Comparison of ENCODE assay signal across 9 mouse cellular contexts in the genomic region with DNA sequence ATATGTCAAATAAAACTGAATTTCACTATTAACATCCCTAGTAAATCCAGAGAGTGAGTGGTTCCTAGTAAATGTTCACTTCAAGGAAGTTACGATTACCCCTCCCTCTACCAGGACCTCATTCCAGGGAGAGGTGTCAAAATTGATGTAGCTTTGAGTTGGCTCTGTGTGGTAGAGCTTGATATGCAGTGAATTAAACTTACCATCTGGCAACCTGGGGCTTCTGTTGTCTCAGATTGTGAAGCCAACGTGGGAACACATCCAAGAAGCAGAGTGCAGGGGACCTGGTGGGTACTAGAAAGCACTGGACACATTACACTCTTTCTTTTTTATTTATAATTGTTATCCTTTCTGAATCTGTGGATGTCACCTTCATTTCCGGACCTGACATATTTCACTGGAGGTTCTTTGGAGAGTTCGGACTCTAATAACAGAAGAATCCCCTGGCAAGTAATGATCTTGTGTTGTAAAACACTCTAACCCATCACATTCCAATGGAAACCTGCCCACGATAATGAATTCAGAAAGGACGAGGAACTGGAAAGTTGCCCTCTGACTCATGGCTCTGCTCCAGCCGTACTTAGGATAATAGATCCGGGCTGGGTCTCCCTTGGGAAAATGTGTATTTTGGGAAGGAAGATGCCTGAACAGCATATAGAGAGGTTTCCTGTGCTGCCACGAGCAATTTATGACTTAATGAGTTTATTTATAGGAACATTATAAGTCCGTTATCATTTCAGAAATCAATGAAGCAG.
DNase-seq lines count a peak whose midpoint lies in the region; ATAC-seq and TF ChIP-seq lines count a peak whose summit lies in the region.
"Had no signal": no experiment of that assay in that cellular context is flagged by ENCODE, and none has a peak within 500 bp of the region (broad histone marks: within the 10 kb centered on the region; RNA-seq: fewer than 3 reads in every experiment).

No protein-coding gene starts in this region.

- H3K9ac ChIP-seq in heart, adult 2 months (ENCODE audit: low read depth, low read length) = no peak overlapping the region
- no peak overlapping the region for H3K9ac ChIP-seq in intestine, embryonic 15.5 days

- TF ChIP-seq CTCF in heart, adult 2 months (IDR thresholded peaks at IDR 0.05) = no peak
- TF ChIP-seq CTCF in Patski (IDR thresholded peaks at IDR 0.05) = no peak

- CTCF ChIA-PET in Patski (lab: Charles Lee) = interaction anchor here (0.9 to 1.0 kb wide), 2 partner anchors 14 to 39 kb away, joined by 3 read pairs; no protein-coding TSS in a partner anchor

- H3K4me2 ChIP-seq in intestine, embryonic 15.5 days (replicated peaks) = no peak overlapping the region

- TF ChIP-seq POLR2A in heart, adult 2 months (IDR thresholded peaks at IDR 0.05; ENCODE audit: insufficient read depth, low read depth, low read length) = no peak

- H3K4me1 ChIP-seq in heart, adult 2 months (ENCODE audit: control insufficient read depth, insufficient read depth, low read length) = peaks cover 8% of the 10 kb centered on the region
- peaks cover 21% of the 10 kb centered on the region; the same call in 1 of the 2 replicates for H3K4me1 ChIP-seq in heart, embryonic 10.5 days
- H3K4me1 ChIP-seq in intestine, embryonic 15.5 days (replicated peaks) = 0 out of 2 replicates have a peak, but pooled peaks cover 2% of the 10 kb centered on the region

- H3K9me3 ChIP-seq in heart, embryonic 10.5 days = no peaks in the 10 kb centered on the region
- no peaks in the 10 kb centered on the region for H3K9me3 ChIP-seq in intestine, embryonic 15.5 days

- POLR2A ChIA-PET in Patski (lab: Charles Lee) = no interaction called here

- 13% methylated on average over 10 of the region's 10 CpGs for WGBS in heart, adult 2 months
- 53% methylated on average over 10 of the region's 10 CpGs for WGBS in heart, embryonic 10.5 days
- WGBS in intestine, embryonic 15.5 days = 31% methylated on average over 10 of the region's 10 CpGs

- H3K4me3 ChIP-seq in heart, adult 2 months = no peak overlapping the region
- no peak overlapping the region for H3K4me3 ChIP-seq in heart, embryonic 10.5 days
- no peak overlapping the region for H3K4me3 ChIP-seq in intestine, embryonic 15.5 days (replicated peaks)

- intact Hi-C loops in heart, adult 2 months (cut with DNase I) = loop anchor here (5.0 kb wide), 1 partner anchor 133 kb away; no protein-coding TSS in a partner anchor

- TF ChIP-seq EP300 in heart, adult 2 months (IDR thresholded peaks at IDR 0.05; ENCODE audit: insufficient read depth, low read depth, low read length) = no peak

- no peaks in the 10 kb centered on the region for H3K27me3 ChIP-seq in heart, adult 2 months (ENCODE audit: control insufficient read depth, insufficient read depth, low read length)
- H3K27me3 ChIP-seq in heart, embryonic 10.5 days (ENCODE audit: insufficient read depth, poor library complexity, severe bottlenecking) = no peaks in the 10 kb centered on the region
- H3K27me3 ChIP-seq in Patski = no peaks in the 10 kb centered on the region
- H3K27me3 ChIP-seq in intestine, embryonic 15.5 days (replicated peaks) = no peaks in the 10 kb centered on the region

- H3K27ac ChIP-seq in heart, adult 2 months = peak overlapping the region; percentile 19
- H3K27ac ChIP-seq in heart, embryonic 10.5 days = no peak overlapping the region; the same call in 1 of the 2 replicates
- H3K27ac ChIP-seq in intestine, embryonic 15.5 days = no peak overlapping the region

- DNase-seq in heart, adult 2 months = peak; percentile 36 to 45
- no peak for DNase-seq in heart, embryonic 10.5 days (ENCODE audit: low spot score)
- DNase-seq in Patski (ENCODE audit: low read depth, low spot score) = no peak
- peak; percentile 59 to 73 for DNase-seq in cerebellum, postnatal 25 days
- DNase-seq in kidney, postnatal 10 days = peak; percentile 71
- no peak for DNase-seq in testis, postnatal 10 days (ENCODE audit: low spot score)

- no peaks in the 10 kb centered on the region for H3K79me2 ChIP-seq in heart, adult 2 months (replicated peaks; ENCODE audit: control insufficient read depth, insufficient read depth, low read length)

- ATAC-seq in Patski = peak; percentile 65
- ATAC-seq in frontal cortex, adult (ENCODE audit: low TSS enrichment) = no peak
- no peak for ATAC-seq in intestine, embryonic 15.5 days

- H3K36me3 ChIP-seq in heart, adult 2 months (ENCODE audit: control insufficient read depth, insufficient read depth, low read length) = peaks cover 19% of the 10 kb centered on the region
- no peaks in the 10 kb centered on the region for H3K36me3 ChIP-seq in heart, embryonic 10.5 days
- no peaks in the 10 kb centered on the region for H3K36me3 ChIP-seq in intestine, embryonic 15.5 days
- H3K36me3 ChIP-seq: G1E had no signal

- in situ Hi-C loops in Patski (cut with MboI; ENCODE audit: low pct_unique_long_range_greater_than_20kb) = no loop called here

Comparison
In these comparisons a context has a peak if more than half of its experiments do, and no peak if none do; other contexts are left out.
1. DNase-seq: peak in heart, adult 2 months (2 of 2), cerebellum, postnatal 25 days (2 of 2) and kidney, postnatal 10 days (single experiment); none in heart, embryonic 10.5 days (single experiment), Patski (single experiment) and testis, postnatal 10 days (single experiment).